Mouse (Mus musculus): ENCODE measurements around the gene Gm15091.
"Not testable (repeated sequence)": the region's sequence is repeated elsewhere in the genome, so short reads cannot be mapped to it uniquely, and the experiment has no call there.

Gene Gm15091

DNA sequence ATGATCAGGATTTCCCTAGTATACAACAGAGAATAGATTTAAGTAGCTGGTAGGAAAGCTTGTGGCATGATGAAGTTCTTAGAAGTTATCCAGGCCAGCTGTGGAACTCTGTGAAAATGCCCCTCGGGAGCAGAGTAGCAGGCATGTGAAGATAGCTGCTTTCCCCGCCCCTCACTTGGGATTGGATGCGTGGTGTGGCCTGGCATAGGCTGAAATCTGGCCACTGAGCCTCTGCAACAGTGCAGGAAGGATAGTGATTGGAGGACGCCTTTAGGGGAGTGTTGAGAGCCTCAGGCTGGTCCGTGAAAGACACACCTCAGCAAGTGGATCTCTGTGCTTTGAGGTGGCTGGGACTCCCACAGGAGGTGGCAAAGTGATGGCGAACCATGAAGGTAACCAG, at the start of gene Gm15091:
TSS of gene Gm15091 (plus strand) at position 301 of the 400 bp plus-strand sequence.
- DNase-seq = not testable (repeated sequence)

Measured in lung, postnatal 10 days (tissue).